Mouse (Mus musculus): ENCODE measurements around the gene Eno4. TPM values are rescaled to one million over a fixed set of nuclear protein-coding genes. Genes with fewer than 3 reads are reported as not detected.

The Eno4 gene
- total RNA-seq, 2 experiments from 2014 or later = 0.36 TPM; not detected in 1

DNA sequence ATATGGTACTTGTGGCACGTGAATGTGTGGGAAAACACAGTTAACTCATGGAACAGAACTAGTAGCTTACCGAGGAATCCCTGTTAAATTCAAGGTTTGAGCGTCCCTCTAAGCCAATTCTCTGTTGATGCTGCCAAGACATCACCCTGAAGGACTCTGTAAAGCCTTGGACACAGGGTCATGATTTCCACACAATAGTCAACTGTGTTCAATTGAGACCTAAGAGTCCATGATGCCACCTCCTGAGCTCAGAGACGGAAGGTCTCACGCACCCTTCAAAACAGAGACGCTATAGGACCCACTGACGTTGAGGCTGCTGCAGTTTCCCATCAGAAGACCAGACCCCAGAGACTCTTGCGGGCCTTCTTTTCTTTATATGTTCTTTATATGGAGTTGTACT is 30.9 kb downstream of the Eno4 start:
- DNase-seq = no peak

DNA sequence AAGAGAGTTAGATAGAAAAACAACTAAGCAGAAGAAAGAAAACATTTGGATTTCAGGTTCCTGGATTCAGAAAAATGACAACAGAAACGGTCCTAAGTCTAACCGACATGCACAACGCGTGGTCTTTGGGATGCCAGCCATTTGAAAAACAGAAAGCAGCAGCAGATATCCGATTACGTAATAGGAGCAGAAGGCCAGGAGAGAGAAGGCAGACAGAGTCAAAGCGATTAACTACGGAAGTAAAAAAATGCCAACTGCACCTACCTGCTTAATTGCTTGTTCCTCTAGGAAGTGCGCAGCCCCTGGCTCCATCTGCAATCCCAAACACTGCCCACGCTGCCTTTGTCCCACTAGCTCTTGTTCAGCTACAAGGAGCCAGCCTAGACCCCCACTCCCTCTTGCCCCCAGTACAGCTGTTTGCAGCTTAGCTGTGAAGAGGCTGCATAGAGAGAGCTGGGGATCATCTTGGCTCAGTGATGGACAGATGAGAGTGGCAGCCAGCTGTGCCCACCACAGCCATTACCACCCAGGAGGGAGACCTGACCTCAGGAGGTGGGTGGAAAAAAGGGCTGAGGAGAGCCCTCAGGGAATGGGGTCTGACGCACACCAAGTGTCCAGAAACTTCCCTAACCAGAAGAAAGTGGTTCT is 32.1 kb downstream of the Eno4 start:
- no peak for DNase-seq

DNA sequence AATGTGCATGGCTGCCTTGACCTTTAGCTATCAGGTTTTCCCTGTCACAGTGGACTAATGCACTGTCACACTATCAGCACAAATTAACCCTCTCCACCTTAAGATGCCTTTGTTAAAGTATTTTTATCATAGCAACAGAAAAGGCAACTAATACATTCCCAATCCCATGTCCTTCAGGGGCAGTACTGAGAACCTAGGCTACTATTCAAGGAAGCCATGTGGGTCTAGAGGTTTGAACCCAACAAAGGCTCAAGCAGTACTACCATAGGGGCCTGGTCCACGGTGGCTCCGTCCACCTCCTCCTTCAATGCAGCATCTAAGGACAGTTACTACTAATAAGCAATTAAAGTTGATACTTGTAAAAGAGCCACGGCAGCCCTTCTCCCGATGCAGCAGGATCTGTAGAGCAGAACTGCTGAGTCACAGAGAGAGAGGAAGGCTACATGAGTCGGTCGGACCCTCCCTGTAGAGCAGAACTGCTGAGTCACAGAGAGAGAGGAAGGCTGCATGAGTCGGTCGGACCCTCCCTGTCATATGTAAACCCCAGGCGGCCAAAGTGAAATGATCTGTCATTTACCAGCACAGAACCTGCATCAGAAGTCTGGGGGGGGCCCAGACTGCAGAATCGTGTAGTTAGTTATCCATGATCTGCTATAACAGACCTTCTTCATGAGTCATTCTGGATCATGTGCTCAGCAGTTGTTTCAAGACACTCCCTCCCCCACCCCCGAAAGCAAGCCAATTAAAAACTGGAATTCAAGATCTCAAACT is 35.4 kb downstream of the Eno4 start:
- DNase-seq = peak; percentile 13 to 33

DNA sequence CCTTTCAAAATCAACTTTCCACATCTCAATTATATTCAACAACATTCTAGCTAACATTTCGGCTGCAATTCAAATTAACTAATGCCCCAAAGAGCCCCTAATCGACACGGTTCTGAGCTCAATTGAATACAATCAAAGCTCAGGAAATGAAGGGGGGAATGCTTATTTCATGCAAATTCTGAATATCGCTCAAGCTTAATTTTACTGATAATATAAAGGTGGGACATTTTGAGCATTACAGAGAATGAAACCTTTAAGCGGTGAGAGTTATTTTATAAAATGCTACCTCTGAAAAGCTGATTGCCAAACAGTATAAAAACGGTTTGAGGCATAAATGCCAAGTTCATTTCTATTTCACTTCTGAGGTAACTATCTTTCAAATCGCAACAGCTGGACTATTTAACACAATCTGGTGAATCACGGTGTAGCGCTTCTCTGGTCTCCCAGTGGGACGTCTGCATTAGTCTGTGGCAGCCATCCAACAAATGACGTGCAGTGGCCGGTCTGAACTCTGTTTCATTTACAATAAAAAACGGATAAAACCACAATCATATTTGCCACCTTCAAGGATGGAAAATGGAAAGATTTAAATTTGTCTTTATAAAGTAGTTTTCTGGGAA is 36.3 kb downstream of the Eno4 start:
- peak; percentile 53 to 69 for DNase-seq

DNA sequence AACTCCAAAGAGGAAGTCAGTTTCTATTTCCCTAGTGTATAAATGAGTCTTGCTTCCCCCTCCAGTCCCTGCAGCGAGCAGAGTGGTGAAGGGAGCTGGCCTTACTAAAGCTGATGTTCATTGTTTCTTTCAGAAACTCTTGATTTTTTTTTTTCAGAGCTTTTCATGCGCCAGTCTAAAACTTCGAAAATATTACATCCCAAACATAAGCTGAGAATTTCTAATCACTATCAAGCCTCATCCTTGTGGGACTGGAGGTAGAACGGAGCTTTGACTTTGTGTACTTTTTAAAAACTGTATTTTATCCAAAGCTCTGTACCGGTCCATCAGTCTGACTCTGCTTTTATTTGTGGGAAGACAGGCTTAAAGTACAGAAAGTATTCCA is 36.8 kb downstream of the Eno4 start:
- DNase-seq = no peak

DNA sequence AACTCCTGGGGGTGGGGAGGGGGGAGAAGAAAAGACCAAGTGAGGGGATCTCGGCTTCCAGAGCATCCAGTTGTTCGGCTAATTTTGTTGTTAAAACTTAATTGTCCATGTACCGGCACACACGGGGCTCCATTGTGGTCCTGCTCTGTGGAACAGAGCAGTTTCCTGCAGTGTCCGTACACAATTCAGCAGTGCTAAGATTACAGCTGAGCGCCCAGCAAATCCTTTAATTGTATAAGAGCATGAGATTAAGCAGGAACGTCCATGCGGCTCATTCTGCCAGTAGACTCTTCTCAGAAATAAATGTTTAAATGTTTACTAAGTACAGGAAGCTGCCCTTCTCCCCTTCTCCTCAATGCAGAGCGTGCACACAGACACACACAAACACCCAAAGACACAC is 38.3 kb downstream of the Eno4 start:
- DNase-seq = no peak

DNA sequence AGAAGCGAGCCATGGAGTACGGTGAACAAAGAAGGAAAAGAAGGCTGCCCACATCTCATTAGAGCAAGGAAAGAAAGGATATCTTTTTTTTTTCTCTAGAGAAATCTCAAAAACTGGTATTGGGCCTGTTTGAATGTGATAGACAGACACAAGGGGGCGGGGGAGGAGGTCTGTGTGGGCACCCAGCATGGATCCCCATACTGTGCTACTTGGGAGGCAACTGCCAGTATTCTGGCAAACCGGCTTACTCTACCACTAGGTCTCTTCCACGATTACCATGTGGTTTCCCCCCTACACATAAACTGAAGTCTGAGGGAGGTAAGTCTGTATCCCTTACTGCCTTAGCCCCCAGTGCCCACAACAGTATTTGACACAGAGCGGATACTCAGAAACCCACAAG is 59.6 kb downstream of the Eno4 start:
- DNase-seq = no peak

DNA sequence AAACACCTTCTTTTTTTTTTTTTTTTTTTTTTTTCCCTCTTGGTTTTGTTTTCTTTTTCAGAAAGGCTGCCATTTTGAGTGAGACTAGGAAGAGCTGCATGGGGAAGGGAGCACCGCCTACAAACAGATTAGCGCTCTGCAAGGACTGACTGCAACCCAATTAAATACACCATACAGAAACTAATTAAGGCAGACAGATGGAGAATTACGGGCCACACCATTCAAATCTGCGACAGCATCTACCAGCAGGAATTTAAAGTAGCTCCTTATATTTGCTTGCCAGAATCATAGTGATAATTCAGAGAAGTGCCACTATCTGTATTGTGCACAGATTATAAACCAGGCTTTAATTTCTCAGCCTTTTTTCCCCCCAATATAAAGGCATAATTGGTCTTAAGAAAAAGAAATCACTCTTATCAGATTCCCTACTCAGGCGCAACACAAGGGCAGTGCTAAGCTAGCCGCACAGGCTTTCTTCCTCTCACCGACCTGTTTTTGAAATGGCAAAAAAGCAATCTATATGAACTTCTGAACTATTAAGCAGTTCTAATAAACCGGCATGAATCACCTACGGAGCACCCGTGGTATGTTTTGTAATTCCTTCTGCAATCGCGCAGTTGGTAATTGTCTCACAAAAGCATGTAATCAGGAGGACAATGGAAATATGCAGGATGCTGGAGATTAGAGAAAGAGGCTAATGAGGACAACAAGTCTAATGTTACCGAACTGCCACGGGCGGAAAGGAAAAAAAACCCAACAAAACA is 63.5 kb downstream of the Eno4 start:
- DNase-seq = no peak

DNA sequence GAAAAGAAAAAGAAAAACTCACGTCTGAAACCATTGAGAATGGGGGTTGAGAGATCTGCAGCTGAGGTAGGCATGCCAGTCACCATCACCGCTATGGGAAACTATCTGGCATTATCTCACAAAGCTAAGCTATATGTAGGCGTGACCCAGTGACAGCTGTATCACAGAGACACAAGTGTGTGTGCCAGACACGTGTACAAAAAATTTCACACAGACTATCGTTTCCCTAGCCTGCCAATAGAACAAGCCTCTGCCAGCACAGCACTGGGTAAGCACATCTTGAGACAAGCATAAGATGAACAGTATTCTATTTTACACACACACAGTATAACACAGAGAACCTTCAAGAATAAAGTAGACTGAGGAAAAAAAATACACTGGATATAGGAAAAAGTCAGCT is 67.6 kb downstream of the Eno4 start:
- DNase-seq = no peak

Small RNA genes within 50 kb of the gene (microRNA-seq; reads per million reads assigned to microRNA genes)
- gene Mir3086 = 0.81 to 4.2 reads per million in 2 experiments

Other genes starting within 250 kb of the Eno4 start
- under 1 TPM in 1 of 2 experiments, not detected in 1; 0.75 TPM for gene Pnliprp1, start 214.5 kb upstream of the Eno4 start, total RNA-seq (2021)
- not detected for gene Pnliprp2, start 183.7 kb upstream of the Eno4 start, total RNA-seq (2021)
- gene 1700019N19Rik, start 149.0 kb upstream of the Eno4 start, total RNA-seq (2021) = not detected
- 10 to 100 TPM; 15.9 to 19.4 TPM for gene Hspa12a, start 229 bp downstream of the Eno4 start, total RNA-seq (2021)
- gene Shtn1, start 132.7 kb downstream of the Eno4 start, total RNA-seq (2021) = 1 to 10 TPM; 2.1 to 2.9 TPM
- not detected for gene Vax1, start 226.6 kb downstream of the Eno4 start, total RNA-seq (2021)

All from heart, adult 18-20 months (tissue).